Mouse (Mus musculus) C2C12 (cell line): ENCODE results near the gene Atxn1. TPM values are rescaled to one million over a fixed set of nuclear protein-coding genes. Genes with fewer than 3 reads are reported as not detected.

Experiments
- H3K27me3 ChIP-seq: one replicate; pipeline ENCODE4 v1.6.1; 2011; ENCODE audit not compliant: control insufficient read depth, insufficient read depth, insufficient read length
- H3K36me3 ChIP-seq: one replicate; pipeline ENCODE4 v1.6.1; 2011; ENCODE audit not compliant: control insufficient read depth, insufficient read depth
- H3K4me3 ChIP-seq: one replicate; pipeline ENCODE4 v1.5.1; 2011; ENCODE audit warnings: mild to moderate bottlenecking, control low read depth; ENCODE audit not compliant: poor library complexity, insufficient read depth, severe bottlenecking
- H3K79me2 ChIP-seq: one replicate; pipeline ENCODE4 v1.6.1; 2011; ENCODE audit not compliant: control insufficient read depth, insufficient read depth
- H3K79me3 ChIP-seq: one replicate; pipeline ENCODE4 v1.6.1; 2011; ENCODE audit warnings: low read depth, control low read depth
- H3ac ChIP-seq: one replicate; pipeline ENCODE3; 2011; ENCODE audit warnings: low read depth; ENCODE audit not compliant: control insufficient read depth, insufficient read length
- CEBPB ChIP-seq: IDR thresholded peaks from one replicate; pipeline ENCODE4 v1.6.1; 2011; ENCODE audit warnings: low read depth, mild to moderate bottlenecking, control low read depth, moderate library complexity
- CTCF ChIP-seq: IDR thresholded peaks from one replicate; pipeline ENCODE4 v1.5.1; 2011; ENCODE audit not compliant: control insufficient read depth, insufficient read depth, insufficient read length
- FOSL1 ChIP-seq: IDR thresholded peaks from one replicate; pipeline ENCODE4 v1.8.0; 2011; ENCODE audit warnings: mild to moderate bottlenecking, low read length; ENCODE audit not compliant: poor library complexity, insufficient read depth, severe bottlenecking
- MAX ChIP-seq: IDR thresholded peaks from one replicate; pipeline ENCODE4 v1.6.1; 2011; ENCODE audit warnings: mild to moderate bottlenecking, control low read depth
- MYOD1 ChIP-seq: IDR thresholded peaks from one replicate; pipeline ENCODE4 v1.6.1; 2011; ENCODE audit warnings: low read depth; ENCODE audit not compliant: control insufficient read depth, insufficient read length
- MYOG ChIP-seq: IDR thresholded peaks from one replicate; pipeline ENCODE4 v1.6.1; 2011; ENCODE audit not compliant: control insufficient read depth, insufficient read length; ENCODE audit errors: extremely low read depth
- USF1 ChIP-seq: IDR thresholded peaks from one replicate; pipeline ENCODE4 v1.6.1; 2011; ENCODE audit warnings: low read depth, mild to moderate bottlenecking, control low read depth, moderate library complexity
- polyA plus RNA-seq: library from polyadenylated mRNA; unstranded; fragments of >200 nt; fragmentation: generic; extraction: Trizol; gene quantifications from one replicate; pipeline ENCODE4 v1.2.1, GENCODE M21; 2012; ENCODE audit warnings: missing spikeins

Gene Atxn1
- polyA plus RNA-seq, 1 experiment: 3.0 TPM

DNA sequence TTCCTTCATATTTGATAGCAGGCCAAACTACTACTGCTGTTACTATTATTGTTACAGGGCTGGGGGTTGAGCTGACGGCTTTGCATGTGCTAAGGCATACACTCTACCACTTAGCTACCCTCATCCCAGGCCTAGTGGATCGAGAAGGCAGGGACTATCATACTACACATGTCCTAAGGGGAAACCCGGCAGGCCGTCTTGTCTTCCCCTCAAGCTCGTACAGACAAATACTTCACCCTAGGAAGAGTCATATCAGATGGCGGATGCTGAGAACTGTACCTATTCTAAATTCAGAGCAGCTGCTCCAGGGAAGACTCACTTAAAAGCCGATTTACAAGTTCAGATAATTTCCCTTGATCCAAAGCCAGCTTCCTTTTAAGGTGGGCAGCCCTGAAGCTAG lies 40.8 kb upstream of the Atxn1 start:
- Histone ChIP-seq H3K4me3 (no peak overlapping the region), H3K79me2 (no peaks in the 10 kb centered on the region), H3K36me3 (no peaks in the 10 kb centered on the region), H3K79me3 (no peaks in the 10 kb centered on the region), H3K27me3 (peaks cover 16% of the 10 kb centered on the region), H3ac (no peak overlapping the region)
- no peak for TF ChIP-seq FOSL1
- no peak for TF ChIP-seq CEBPB
- no peak for TF ChIP-seq MYOD1
- no peak for TF ChIP-seq MAX
- no peak for TF ChIP-seq CTCF
- no peak for TF ChIP-seq USF1
- TF ChIP-seq MYOG: no peak

- H3K79me3 ChIP-seq: no peaks in the 10 kb centered on the region
- no peaks in the 10 kb centered on the region for H3K36me3 ChIP-seq
- TF ChIP-seq USF1 (no peak), FOSL1 (no peak), CTCF (no peak), MYOG (no peak), MYOD1 (no peak), MAX (no peak), CEBPB (no peak)
- no peak overlapping the region for H3ac ChIP-seq
- H3K4me3 ChIP-seq: no peak overlapping the region
- H3K79me2 ChIP-seq: no peaks in the 10 kb centered on the region
- peaks cover 3% of the 10 kb centered on the region for H3K27me3 ChIP-seq
Measured at GRCm38 (mm10) chr13:46001356-46001755, 36.5 kb upstream of the Atxn1 start.

- H3K36me3 ChIP-seq: no peaks in the 10 kb centered on the region
- H3K27me3 ChIP-seq: no peaks in the 10 kb centered on the region
- H3K4me3 ChIP-seq: no peak overlapping the region
- no peak for TF ChIP-seq CTCF
- TF ChIP-seq CEBPB: no peak
- TF ChIP-seq MYOG: no peak
- TF ChIP-seq USF1: no peak
- TF ChIP-seq MYOD1: no peak
- no peak for TF ChIP-seq FOSL1
- no peak for TF ChIP-seq MAX
- no peak overlapping the region for H3ac ChIP-seq
- no peaks in the 10 kb centered on the region for H3K79me2 ChIP-seq
- no peaks in the 10 kb centered on the region for H3K79me3 ChIP-seq
Measured at GRCm38 (mm10) chr13:45992953-45993352, 28.1 kb upstream of the Atxn1 start.

GRCm38 (mm10) chr13:45990486-45990885 lies 25.7 kb upstream of the Atxn1 start:
- TF ChIP-seq FOSL1: no peak
- no peak for TF ChIP-seq MAX
- no peak for TF ChIP-seq CTCF
- no peak for TF ChIP-seq MYOD1
- TF ChIP-seq MYOG: no peak
- no peak for TF ChIP-seq CEBPB
- no peak for TF ChIP-seq USF1
- no peaks in the 10 kb centered on the region for H3K79me2 ChIP-seq
- peaks cover 3% of the 10 kb centered on the region for H3K27me3 ChIP-seq
- no peak overlapping the region for H3ac ChIP-seq
- H3K79me3 ChIP-seq: no peaks in the 10 kb centered on the region
- H3K36me3 ChIP-seq: no peaks in the 10 kb centered on the region
- H3K4me3 ChIP-seq: no peak overlapping the region

- Histone ChIP-seq H3K27me3 (no peaks in the 10 kb centered on the region), H3K79me3 (no peaks in the 10 kb centered on the region), H3K4me3 (no peak overlapping the region), H3ac (no peak overlapping the region), H3K36me3 (no peaks in the 10 kb centered on the region), H3K79me2 (no peaks in the 10 kb centered on the region)
- no peak for TF ChIP-seq CTCF
- TF ChIP-seq MYOD1: no peak
- no peak for TF ChIP-seq FOSL1
- TF ChIP-seq CEBPB: no peak
- no peak for TF ChIP-seq MYOG
- TF ChIP-seq MAX: no peak
- no peak for TF ChIP-seq USF1
Measured at GRCm38 (mm10) chr13:45979246-45979645, 14.4 kb upstream of the Atxn1 start.

DNA sequence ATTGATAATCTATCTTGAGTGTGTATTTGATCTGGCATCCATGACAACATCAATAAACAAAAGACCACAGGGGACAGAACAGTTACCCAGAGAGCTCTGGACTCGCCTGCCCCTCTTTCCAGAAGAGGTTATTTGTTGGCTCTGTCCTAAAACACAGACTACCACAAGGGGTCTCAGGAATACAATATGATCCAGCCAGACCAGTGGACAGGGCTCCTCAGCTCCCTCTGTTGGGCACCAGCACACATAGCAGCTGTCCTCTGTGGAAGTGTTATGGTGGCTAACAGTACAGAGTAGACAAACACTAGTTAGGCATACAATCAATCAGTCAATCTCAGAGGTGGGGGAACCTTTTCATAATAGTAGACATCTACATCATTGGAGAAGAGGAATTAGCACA lies 12.1 kb upstream of the Atxn1 start:
- H3K4me3 ChIP-seq: no peak overlapping the region
- no peaks in the 10 kb centered on the region for H3K79me3 ChIP-seq
- H3K36me3 ChIP-seq: no peaks in the 10 kb centered on the region
- H3ac ChIP-seq: no peak overlapping the region
- H3K79me2 ChIP-seq: no peaks in the 10 kb centered on the region
- H3K27me3 ChIP-seq: no peaks in the 10 kb centered on the region
- TF ChIP-seq CEBPB (no peak), CTCF (peak; percentile 75)
